14 mouse cellular contexts compared by ENCODE assay signal in genomic region chr3:36455566-36455965, GRCm38 (mm10). TPM values are rescaled to one million over a fixed set of nuclear protein-coding genes. Genes with fewer than 3 reads are reported as not detected.
A peak's percentile ranks its signal among the peaks of the same experiment; 100 is the strongest.
DNase-seq lines count a peak whose midpoint lies in the region; ATAC-seq lines count a peak whose summit lies in the region.
"Had no signal": no experiment of that assay in that cellular context is flagged by ENCODE, and none has a peak within 500 bp of the region (broad histone marks: within the 10 kb centered on the region; RNA-seq: fewer than 3 reads in every experiment).

No protein-coding gene starts in this region.

- H3K27me3 ChIP-seq in heart, embryonic 16.5 days (ENCODE audit: control insufficient read depth, insufficient read depth, low read length), result no peaks in the 10 kb centered on the region
- no peaks in the 10 kb centered on the region for H3K27me3 ChIP-seq in heart, embryonic 10.5 days (ENCODE audit: insufficient read depth, poor library complexity, severe bottlenecking)
- H3K27me3 ChIP-seq: embryonic facial prominence, embryonic 12.5 days; liver, embryonic 13.5 days; neural tube, embryonic 15.5 days had no signal

- no peak overlapping the region for H3K4me3 ChIP-seq in heart, embryonic 16.5 days (ENCODE audit: low read length)
- no peak overlapping the region for H3K4me3 ChIP-seq in heart, embryonic 10.5 days
- H3K4me3 ChIP-seq: embryonic facial prominence, embryonic 12.5 days; limb, embryonic 10.5 days; liver, embryonic 13.5 days; neural tube, embryonic 15.5 days had no signal

- no peak overlapping the region for H3K9ac ChIP-seq in heart, embryonic 16.5 days (ENCODE audit: low read length)
- H3K9ac ChIP-seq: embryonic facial prominence, embryonic 12.5 days; liver, embryonic 13.5 days; neural tube, embryonic 15.5 days had no signal

- no peak overlapping the region for H3K4me2 ChIP-seq in heart, embryonic 16.5 days (ENCODE audit: low read depth, low read length)
- H3K4me2 ChIP-seq: embryonic facial prominence, embryonic 12.5 days; liver, embryonic 13.5 days; neural tube, embryonic 15.5 days had no signal

- H3K9me3 ChIP-seq in heart, embryonic 16.5 days (replicated peaks; ENCODE audit: control insufficient read depth, low read length), result no peaks in the 10 kb centered on the region
- H3K9me3 ChIP-seq in heart, embryonic 10.5 days, result no peaks in the 10 kb centered on the region
- H3K9me3 ChIP-seq: embryonic facial prominence, embryonic 12.5 days; limb, embryonic 10.5 days; liver, embryonic 13.5 days; neural tube, embryonic 15.5 days had no signal

- no peak for DNase-seq in heart, embryonic 10.5 days (ENCODE audit: low spot score)
- peak; percentile 41 for DNase-seq in cerebellum, adult 11-12 months
- DNase-seq in cerebellum, postnatal 14 days, result peak; percentile 85 to 91
- peak; percentile 18 for DNase-seq in right cerebral cortex, postnatal 14 days
- no peak for DNase-seq in embryo, embryonic 9.5 days (ENCODE audit: extremely low spot score)
- no peak for DNase-seq in T-cell, adult 2 months (ENCODE audit: low spot score)
- DNase-seq: adrenal gland, postnatal 25 days; liver, embryonic 13.5 days; thymus, postnatal 36 days had no signal

- WGBS in heart, embryonic 16.5 days, result 71% methylated on average over 3 of the region's 3 CpGs
- WGBS in heart, embryonic 10.5 days, result 77% methylated on average over 3 of the region's 3 CpGs

- no peak overlapping the region for H3K27ac ChIP-seq in heart, embryonic 16.5 days (ENCODE audit: low read length)
- H3K27ac ChIP-seq in heart, embryonic 10.5 days, result no peak overlapping the region
- H3K27ac ChIP-seq: embryonic facial prominence, embryonic 12.5 days; limb, embryonic 10.5 days; liver, embryonic 13.5 days; neural tube, embryonic 15.5 days had no signal

- H3K4me1 ChIP-seq in heart, embryonic 16.5 days (ENCODE audit: control insufficient read depth, insufficient read depth, low read length), result no peaks in the 10 kb centered on the region
- peaks cover 2% of the 10 kb centered on the region; the same call in 1 of the 2 replicates for H3K4me1 ChIP-seq in heart, embryonic 10.5 days
- H3K4me1 ChIP-seq: embryonic facial prominence, embryonic 12.5 days; limb, embryonic 10.5 days; liver, embryonic 13.5 days; neural tube, embryonic 15.5 days had no signal

- 0 out of 2 replicates have a peak, but pooled peaks have one; percentile 32 for ATAC-seq in heart, embryonic 16.5 days (replicated peaks; ENCODE audit: extremely low read depth, insufficient read depth, low FRiP score)
- ATAC-seq: lung, postnatal 0 days had no signal

- H3K36me3 ChIP-seq in heart, embryonic 16.5 days (ENCODE audit: control insufficient read depth, insufficient read depth), result peaks cover 53% of the 10 kb centered on the region
- H3K36me3 ChIP-seq in heart, embryonic 10.5 days, result peaks cover 86% of the 10 kb centered on the region
- H3K36me3 ChIP-seq: neural tube, embryonic 15.5 days had no signal

RNA-seq across cellular contexts. Expression of gene Anxa5, which starts 20.1 kb away (rescaled TPM):
- 453 and 471 TPM in 2 replicates for polyA plus RNA-seq in heart, embryonic 16.5 days (2015; fragmentation: Nextera tagmentation; extraction: Ambion mirVana)
- 293 and 360 TPM in 2 replicates for polyA plus RNA-seq in heart, embryonic 10.5 days (2016; fragmentation: Nextera tagmentation; extraction: Ambion mirVana)

RNA-seq across cellular contexts. Expression of gene 1810062G17Rik, which starts 20.2 kb away (rescaled TPM):
- polyA plus RNA-seq in heart, embryonic 16.5 days (2015; fragmentation: Nextera tagmentation; extraction: Ambion mirVana), result 1.00 and 1.7 TPM in 2 replicates
- polyA plus RNA-seq in heart, embryonic 10.5 days (2016; fragmentation: Nextera tagmentation; extraction: Ambion mirVana), result 0.90 and 0.93 TPM in 2 replicates

Comparison
In these comparisons a context has a peak if more than half of its experiments do, and no peak if none do; other contexts are left out.
1. DNase-seq: peak in cerebellum, adult 11-12 months (single experiment), cerebellum, postnatal 14 days (2 of 2) and right cerebral cortex, postnatal 14 days (single experiment); none in heart, embryonic 10.5 days (single experiment), embryo, embryonic 9.5 days (single experiment) and T-cell, adult 2 months (single experiment).